Mouse (Mus musculus) embryonic fibroblast, embryonic 13.5 days (primary cell): ENCODE data around the gene Gpr119.

Source experiments
- CTCF ChIP-seq: IDR thresholded peaks from 2 replicates; pipeline ENCODE4 v1.5.1; 2011; ENCODE audit warnings: mild to moderate bottlenecking, control low read depth, low read length, moderate library complexity, borderline replicate concordance; ENCODE audit not compliant: insufficient read depth
- POLR2A ChIP-seq: IDR thresholded peaks from 2 replicates; pipeline ENCODE4 v1.6.1; 2011; ENCODE audit warnings: low read depth, mild to moderate bottlenecking, control low read depth, low read length, moderate library complexity

DNA sequence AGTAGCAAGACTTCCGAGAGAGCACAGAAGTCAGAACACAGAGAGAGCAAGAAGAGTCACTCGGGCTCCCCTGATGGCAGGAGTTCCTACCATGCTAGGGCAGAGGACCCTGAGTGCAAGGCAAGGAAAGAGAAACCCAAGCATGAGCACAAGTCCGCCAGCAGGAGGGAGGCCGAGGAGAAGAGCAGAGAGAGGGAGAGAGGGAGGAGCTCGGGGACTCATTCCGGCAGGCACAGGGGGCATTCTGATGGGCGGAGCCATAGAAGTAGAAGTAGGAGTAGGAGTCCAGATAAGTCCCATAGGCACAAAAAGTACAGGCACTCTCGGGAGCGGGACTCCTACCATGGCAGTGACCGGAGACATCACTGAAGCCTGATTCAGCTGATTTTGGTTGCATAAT lies 35.4 kb upstream of the Gpr119 start:
- TF ChIP-seq CTCF: no peak
- no peak for TF ChIP-seq POLR2A
